Mouse (Mus musculus): Measurements from ENCODE around the gene Ltbr.

- TF ChIP-seq POLR2A (IDR thresholded peaks at IDR 0.05; ENCODE audit: low read depth, low read length) = no peak
- no peak for TF ChIP-seq CTCF (conservative IDR thresholded peaks at IDR 0.05; ENCODE audit: insufficient read depth, insufficient read length, low read depth, low read length)
These were observed 16.4 kb downstream of the Ltbr start for GRCm38 (mm10) chr6:125297149-125297820.
